Mouse (Mus musculus) heart, embryonic 16.5 days (tissue): Measurements from ENCODE around the gene Foxe1. TPM values are rescaled to one million over a fixed set of nuclear protein-coding genes. Genes with fewer than 3 reads are reported as not detected.

Experiments
- ATAC-seq: fragments of 200-750 bp; cut with Nextera tagmentation; replicated peaks from 2 replicates; pipeline ENCODE4 v1.8.0; 2017; ENCODE audit warnings: moderate number of reproducible peaks; ENCODE audit not compliant: insufficient read depth, low FRiP score; ENCODE audit errors: extremely low read depth
- H3K27ac ChIP-seq: fragments of 300-500 bp; sonication (generic); 2 replicates; pipeline ENCODE4 v1.5.1; 2014; ENCODE audit warnings: mild to moderate bottlenecking, low read length, control low read depth, moderate library complexity
- H3K27me3 ChIP-seq: fragments of 300-500 bp; sonication (generic); 2 replicates; pipeline ENCODE4 v1.6.1; 2014; ENCODE audit warnings: low read length, mixed read lengths; ENCODE audit not compliant: control insufficient read depth, insufficient read depth
- H3K36me3 ChIP-seq: fragments of 300-500 bp; sonication (generic); 2 replicates; pipeline ENCODE4 v1.6.1; 2014; ENCODE audit not compliant: control insufficient read depth, insufficient read depth
- H3K4me1 ChIP-seq: fragments of 300-500 bp; sonication (generic); 2 replicates; pipeline ENCODE4 v1.6.1; 2014; ENCODE audit warnings: low read length, mixed read lengths; ENCODE audit not compliant: control insufficient read depth, insufficient read depth
- H3K4me2 ChIP-seq: fragments of 300-500 bp; sonication (generic); 2 replicates; pipeline ENCODE4 v1.6.1; 2014; ENCODE audit warnings: low read depth, mild to moderate bottlenecking, control low read depth, low read length
- H3K4me3 ChIP-seq: fragments of 300-500 bp; sonication (generic); 2 replicates; pipeline ENCODE4 v1.5.1; 2014; ENCODE audit warnings: mild to moderate bottlenecking, control low read depth, low read length
- H3K9ac ChIP-seq: fragments of 300-500 bp; sonication (generic); 2 replicates; pipeline ENCODE4 v1.6.1; 2014; ENCODE audit warnings: low read length, control low read depth
- H3K9me3 ChIP-seq: fragments of 300-500 bp; sonication (generic); replicated peaks from 2 replicates; pipeline ENCODE4 v1.6.1; 2016; ENCODE audit warnings: low read length; ENCODE audit not compliant: control insufficient read depth
- WGBS: fragments of 180-500 bp; shearing (Covaris S2); extraction: QIAGEN DNeasy Blood & Tissue Kit; methylation state at CpG from one replicate; pipeline ENCODE4 v1.1.7; 2014; 5-methylcytosine and 5-hydroxymethylcytosine counted together
- polyA plus RNA-seq: library from polyadenylated mRNA; unstranded; fragments of >200 nt; fragmentation: Nextera tagmentation; extraction: Ambion mirVana; gene quantifications from 2 replicates; pipeline ENCODE4 v1.2.1, GENCODE M21; 2015

Gene Foxe1
- polyA plus RNA-seq, 1 experiment from 2014 or later, result not detected

- H3K4me3 ChIP-seq, result peak overlapping the region; percentile 50
- no peak overlapping the region for H3K9ac ChIP-seq
- 4% methylated on average over 66 of the region's 67 CpGs for WGBS
- no peak overlapping the region for H3K27ac ChIP-seq
- H3K9me3 ChIP-seq, result no peaks in the 10 kb centered on the region
- peak overlapping the region; percentile 61 for H3K4me2 ChIP-seq
- H3K36me3 ChIP-seq, result no peaks in the 10 kb centered on the region
- peaks cover 91% of the 10 kb centered on the region for H3K27me3 ChIP-seq
- H3K4me1 ChIP-seq, result no peaks in the 10 kb centered on the region
- ATAC-seq, result no peak
These were observed 1.8 kb downstream of the Foxe1 start for GRCm38 (mm10) chr4:46345056-46345772.

GRCm38 (mm10) chr4:46345773-46346100 lies 2.3 kb downstream of the Foxe1 start:
- no peak for ATAC-seq

GRCm38 (mm10) chr4:46346221-46346620 lies 2.8 kb downstream of the Foxe1 start:
- Histone ChIP-seq H3K4me1 (no peaks in the 10 kb centered on the region), H3K36me3 (no peaks in the 10 kb centered on the region), H3K4me3 (no peak overlapping the region), H3K27ac (no peak overlapping the region), H3K9me3 (no peaks in the 10 kb centered on the region), H3K4me2 (no peak overlapping the region), H3K9ac (no peak overlapping the region), H3K27me3 (peaks cover 91% of the 10 kb centered on the region)
- ATAC-seq, result no peak
- WGBS, result 24% methylated on average over 6 of the region's 6 CpGs

More at GRCm38 (mm10) chr4:46345773-46346100, 2.3 kb downstream of the Foxe1 start:
- Histone ChIP-seq H3K4me1 (no peaks in the 10 kb centered on the region), H3K9me3 (no peaks in the 10 kb centered on the region), H3K4me2 (no peak overlapping the region), H3K9ac (no peak overlapping the region), H3K36me3 (no peaks in the 10 kb centered on the region), H3K27me3 (peaks cover 91% of the 10 kb centered on the region), H3K27ac (no peak overlapping the region), H3K4me3 (no peak overlapping the region)
- WGBS, result 22% methylated on average over 3 of the region's 3 CpGs

- no peaks in the 10 kb centered on the region for H3K9me3 ChIP-seq
- H3K27me3 ChIP-seq, result peaks cover 90% of the 10 kb centered on the region
- no peak overlapping the region for H3K27ac ChIP-seq
- no peaks in the 10 kb centered on the region for H3K36me3 ChIP-seq
- no peak overlapping the region for H3K4me3 ChIP-seq
- ATAC-seq, result no peak
- no peak overlapping the region for H3K4me2 ChIP-seq
- WGBS, result 5% methylated on average over 4 of the region's 4 CpGs
- no peak overlapping the region for H3K9ac ChIP-seq
- H3K4me1 ChIP-seq, result no peaks in the 10 kb centered on the region
These were observed 3.7 kb downstream of the Foxe1 start for GRCm38 (mm10) chr4:46347141-46347540.

- ATAC-seq, result no peak
- WGBS, result 6% methylated on average over 41 of the region's 41 CpGs
- Histone ChIP-seq H3K4me3 (no peak overlapping the region), H3K9ac (no peak overlapping the region), H3K27ac (no peak overlapping the region), H3K36me3 (no peaks in the 10 kb centered on the region), H3K27me3 (peaks cover 89% of the 10 kb centered on the region), H3K9me3 (no peaks in the 10 kb centered on the region), H3K4me1 (no peaks in the 10 kb centered on the region), H3K4me2 (no peak overlapping the region)
These were observed 4.4 kb downstream of the Foxe1 start for GRCm38 (mm10) chr4:46347580-46348515.

GRCm38 (mm10) chr4:46348897-46349296 lies 5.5 kb downstream of the Foxe1 start:
- no peak overlapping the region for H3K27ac ChIP-seq
- no peaks in the 10 kb centered on the region for H3K4me1 ChIP-seq
- no peak overlapping the region for H3K4me3 ChIP-seq
- H3K27me3 ChIP-seq, result peaks cover 84% of the 10 kb centered on the region
- no peaks in the 10 kb centered on the region for H3K9me3 ChIP-seq
- no peak overlapping the region for H3K9ac ChIP-seq
- 43% methylated on average over 9 of the region's 9 CpGs for WGBS
- no peaks in the 10 kb centered on the region for H3K36me3 ChIP-seq
- no peak overlapping the region for H3K4me2 ChIP-seq
- ATAC-seq, result no peak

GRCm38 (mm10) chr4:46349530-46349929 lies 6.1 kb downstream of the Foxe1 start:
- H3K4me3 ChIP-seq, result no peak overlapping the region
- H3K9ac ChIP-seq, result no peak overlapping the region
- no peaks in the 10 kb centered on the region for H3K36me3 ChIP-seq
- 57% methylated on average over 5 of the region's 5 CpGs for WGBS
- peaks cover 78% of the 10 kb centered on the region for H3K27me3 ChIP-seq
- no peaks in the 10 kb centered on the region for H3K4me1 ChIP-seq
- H3K27ac ChIP-seq, result no peak overlapping the region
- no peak overlapping the region for H3K4me2 ChIP-seq
- H3K9me3 ChIP-seq, result no peaks in the 10 kb centered on the region
- ATAC-seq, result no peak

GRCm38 (mm10) chr4:46353045-46353444 lies 9.6 kb downstream of the Foxe1 start:
- Histone ChIP-seq H3K9ac (no peak overlapping the region; the same call in 1 of the 2 replicates), H3K27me3 (peaks cover 53% of the 10 kb centered on the region)
- peak; percentile 52; the same call in 1 of the 2 replicates for ATAC-seq

More at GRCm38 (mm10) chr4:46353045-46353444, 9.6 kb downstream of the Foxe1 start:
- H3K9me3 ChIP-seq, result no peaks in the 10 kb centered on the region
- no peak overlapping the region for H3K4me2 ChIP-seq
- H3K36me3 ChIP-seq, result no peaks in the 10 kb centered on the region
- H3K27ac ChIP-seq, result no peak overlapping the region
- H3K4me1 ChIP-seq, result no peaks in the 10 kb centered on the region
- no peak overlapping the region for H3K4me3 ChIP-seq
- 15% methylated on average over 10 of the region's 10 CpGs for WGBS
